Mouse (Mus musculus) kidney, postnatal 36 days (tissue): ENCODE results near the gene Chrna9.

Experiments
- DNase-seq, 2 experiments: peaks; one replicate each; pipeline ENCODE4 v3.0.0; 2021 to 2022; ENCODE audit warnings: mixed read lengths in 2 of 2

Chrna9 gene

GRCm38 (mm10) chr5:65919904-65920303, 14.8 kb upstream of the Chrna9 start:
- DNase-seq, result no peak

GRCm38 (mm10) chr5:65920701-65921426, 13.9 kb upstream of the Chrna9 start:
- DNase-seq, result no peak

GRCm38 (mm10) chr5:65921477-65922138, 13.1 kb upstream of the Chrna9 start:
- DNase-seq, result no peak

GRCm38 (mm10) chr5:65926666-65927065, 8.1 kb upstream of the Chrna9 start:
- DNase-seq, result no peak

GRCm38 (mm10) chr5:65929162-65929561, 5.6 kb upstream of the Chrna9 start:
- DNase-seq, result no peak

GRCm38 (mm10) chr5:65930171-65930570, 4.5 kb upstream of the Chrna9 start:
- DNase-seq, result peak; percentile 36 to 38

GRCm38 (mm10) chr5:65933258-65933657, 1.5 kb upstream of the Chrna9 start:
- DNase-seq, result no peak

GRCm38 (mm10) chr5:65933764-65934163, 957 bp upstream of the Chrna9 start:
- no peak for DNase-seq

- DNase-seq, result no peak
These were observed 2.4 kb downstream of the Chrna9 start for GRCm38 (mm10) chr5:65937011-65937726.

GRCm38 (mm10) chr5:65937998-65938715, 3.4 kb downstream of the Chrna9 start:
- DNase-seq, result peak; percentile 80 to 91

- no peak for DNase-seq
These were observed 6.4 kb downstream of the Chrna9 start for GRCm38 (mm10) chr5:65941145-65941544.

- DNase-seq, result no peak
These were observed 15.1 kb downstream of the Chrna9 start for GRCm38 (mm10) chr5:65949822-65950221.

GRCm38 (mm10) chr5:65950236-65950635, 15.5 kb downstream of the Chrna9 start:
- peak; percentile 12 to 18 for DNase-seq

- peak; percentile 4 to 27 for DNase-seq
These were observed 16.2 kb downstream of the Chrna9 start for GRCm38 (mm10) chr5:65950679-65951512.

GRCm38 (mm10) chr5:65951513-65951909, 16.8 kb downstream of the Chrna9 start:
- DNase-seq, result peak in 1 of 2 experiments; percentile 17

GRCm38 (mm10) chr5:65954130-65955080, 19.7 kb downstream of the Chrna9 start:
- no peak for DNase-seq

GRCm38 (mm10) chr5:65955343-65956143, 20.8 kb downstream of the Chrna9 start:
- peak; percentile 76 to 92 for DNase-seq

GRCm38 (mm10) chr5:65956144-65957008, 21.7 kb downstream of the Chrna9 start:
- DNase-seq, result no peak

- peak; percentile 29 to 71 for DNase-seq
These were observed 23.9 kb downstream of the Chrna9 start for GRCm38 (mm10) chr5:65958597-65958996.
